ENCODE assay signal across 24 mouse cellular contexts in the genomic region with DNA sequence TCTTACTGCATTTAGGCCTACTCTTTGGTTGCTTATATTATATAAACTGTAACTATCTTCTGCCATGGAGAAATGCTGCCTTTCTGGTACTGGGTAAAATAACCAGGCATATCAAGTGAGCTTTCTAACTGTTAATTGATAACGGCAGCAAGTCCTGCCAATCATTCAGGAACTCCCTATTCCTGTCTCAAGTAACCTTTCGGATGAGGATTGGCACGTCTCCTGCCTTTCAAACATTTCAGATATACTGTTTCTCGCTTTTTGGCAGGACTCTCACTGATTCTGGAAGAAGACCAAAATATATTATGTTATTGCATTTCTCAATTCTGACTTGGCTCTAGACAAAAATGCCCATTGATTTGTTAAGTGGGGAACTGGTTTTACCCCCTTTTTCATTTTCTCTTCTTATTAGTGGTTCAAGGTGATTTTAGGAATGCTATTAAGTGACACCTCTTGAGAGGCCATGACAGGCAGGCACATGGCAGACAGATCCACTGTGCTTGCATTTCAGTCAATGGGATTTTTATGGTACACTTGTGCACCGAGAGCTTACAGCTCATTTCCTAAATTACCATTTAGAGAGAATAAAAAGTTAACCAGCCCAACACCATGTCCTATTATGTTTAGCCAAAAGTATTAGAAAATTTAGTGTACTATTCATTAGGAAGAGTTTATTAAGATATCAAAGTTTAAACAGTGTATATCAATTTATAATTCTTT.
DNase-seq lines count a peak whose midpoint lies in the region; ATAC-seq lines count a peak whose summit lies in the region.
"Had no signal": no experiment of that assay in that cellular context is flagged by ENCODE, and none has a peak within 500 bp of the region (broad histone marks: within the 10 kb centered on the region; RNA-seq: fewer than 3 reads in every experiment).

No protein-coding gene starts in this region.

- H3K27me3 ChIP-seq in forebrain, embryonic 14.5 days (replicated peaks; ENCODE audit: control insufficient read depth, insufficient read depth, low read length), result no peaks in the 10 kb centered on the region
- no peaks in the 10 kb centered on the region for H3K27me3 ChIP-seq in forebrain, embryonic 10.5 days (ENCODE audit: poor library complexity, severe bottlenecking)
- H3K27me3 ChIP-seq in limb, embryonic 13.5 days, result no peaks in the 10 kb centered on the region
- H3K27me3 ChIP-seq in limb, embryonic 10.5 days (ENCODE audit: low read depth, poor library complexity, severe bottlenecking), result no peaks in the 10 kb centered on the region
- H3K27me3 ChIP-seq: intestine, embryonic 15.5 days; liver, embryonic 12.5 days had no signal

- DNase-seq in forebrain, embryonic 14.5 days (ENCODE audit: low spot score), result peak; percentile 76
- DNase-seq in forebrain, embryonic 10.5 days (ENCODE audit: extremely low spot score, low spot score), result no peak
- no peak for DNase-seq in limb, embryonic 10.5 days (ENCODE audit: low spot score)
- DNase-seq in NIH3T3 (ENCODE audit: low read depth), result peak; percentile 43
- DNase-seq in fat pad, adult 2 months (ENCODE audit: extremely low read depth, low read depth, low spot score), result peak; percentile 18
- DNase-seq in kidney, postnatal 36 days, result no peak
- no peak for DNase-seq in adrenal gland, postnatal 10 days
- DNase-seq: adrenal gland, adult 2 months; cerebellum, adult 9-10 months; gastrocnemius, postnatal 14 days; heart, adult 11 months; kidney, adult 9 months; kidney, postnatal 14 days; lung, adult 18-20 months; right cerebral cortex, postnatal 14 days had no signal

- no peak overlapping the region for H3K4me3 ChIP-seq in forebrain, embryonic 14.5 days (ENCODE audit: low read depth, low read length)
- no peak overlapping the region for H3K4me3 ChIP-seq in forebrain, embryonic 10.5 days
- no peak overlapping the region for H3K4me3 ChIP-seq in limb, embryonic 13.5 days
- no peak overlapping the region for H3K4me3 ChIP-seq in limb, embryonic 10.5 days
- H3K4me3 ChIP-seq: erythroblast, embryonic 14.5 days; intestine, embryonic 15.5 days; liver, embryonic 12.5 days; midbrain, embryonic 10.5 days had no signal

- H3K36me3 ChIP-seq in forebrain, embryonic 14.5 days (ENCODE audit: control insufficient read depth, insufficient read depth, low read length), result no peaks in the 10 kb centered on the region
- no peaks in the 10 kb centered on the region for H3K36me3 ChIP-seq in forebrain, embryonic 10.5 days (replicated peaks)
- no peaks in the 10 kb centered on the region for H3K36me3 ChIP-seq in limb, embryonic 13.5 days
- H3K36me3 ChIP-seq in limb, embryonic 10.5 days, result no peaks in the 10 kb centered on the region
- H3K36me3 ChIP-seq: intestine, embryonic 15.5 days; liver, embryonic 12.5 days; midbrain, embryonic 10.5 days had no signal

- H3K27ac ChIP-seq in forebrain, embryonic 14.5 days (ENCODE audit: low read depth, low read length), result no peak overlapping the region
- H3K27ac ChIP-seq in forebrain, embryonic 10.5 days, result no peak overlapping the region
- no peak overlapping the region for H3K27ac ChIP-seq in limb, embryonic 13.5 days
- H3K27ac ChIP-seq in limb, embryonic 10.5 days, result no peak overlapping the region
- H3K27ac ChIP-seq: intestine, embryonic 15.5 days; liver, embryonic 12.5 days; midbrain, embryonic 10.5 days; stomach, postnatal 0 days had no signal

- H3K9me3 ChIP-seq in forebrain, embryonic 14.5 days (replicated peaks; ENCODE audit: control insufficient read depth, low read length), result no peaks in the 10 kb centered on the region
- no peaks in the 10 kb centered on the region for H3K9me3 ChIP-seq in forebrain, embryonic 10.5 days
- H3K9me3 ChIP-seq in limb, embryonic 13.5 days, result no peaks in the 10 kb centered on the region
- no peaks in the 10 kb centered on the region for H3K9me3 ChIP-seq in limb, embryonic 10.5 days (replicated peaks)
- H3K9me3 ChIP-seq: intestine, embryonic 15.5 days; liver, embryonic 12.5 days; midbrain, embryonic 10.5 days had no signal

- peak; percentile 60; the same call in 1 of the 2 replicates for ATAC-seq in forebrain, embryonic 14.5 days
- ATAC-seq in limb, embryonic 13.5 days (ENCODE audit: low FRiP score, low read depth), result peak; percentile 51; the same call in 1 of the 2 replicates
- ATAC-seq: hindbrain, embryonic 16.5 days; intestine, embryonic 15.5 days; liver, embryonic 12.5 days; Patski had no signal

- WGBS in forebrain, embryonic 14.5 days, result 71% methylated on average over 5 of the region's 5 CpGs
- WGBS in forebrain, embryonic 10.5 days, result 90% methylated on average over 5 of the region's 5 CpGs
- WGBS in limb, embryonic 13.5 days, result 38% methylated on average over 5 of the region's 5 CpGs
- WGBS in limb, embryonic 10.5 days, result 68% methylated on average over 5 of the region's 5 CpGs

- no peak overlapping the region for H3K9ac ChIP-seq in forebrain, embryonic 14.5 days (ENCODE audit: low read length)
- H3K9ac ChIP-seq in limb, embryonic 13.5 days, result no peak overlapping the region
- H3K9ac ChIP-seq: intestine, embryonic 15.5 days; liver, embryonic 12.5 days had no signal

- H3K4me2 ChIP-seq in forebrain, embryonic 14.5 days (ENCODE audit: low read length), result no peak overlapping the region
- no peak overlapping the region for H3K4me2 ChIP-seq in limb, embryonic 13.5 days (replicated peaks)
- H3K4me2 ChIP-seq: heart, embryonic 11.5 days; intestine, embryonic 15.5 days; liver, embryonic 12.5 days had no signal

- no peaks in the 10 kb centered on the region for H3K4me1 ChIP-seq in forebrain, embryonic 14.5 days (ENCODE audit: control insufficient read depth, insufficient read depth, low read length)
- no peaks in the 10 kb centered on the region for H3K4me1 ChIP-seq in forebrain, embryonic 10.5 days
- H3K4me1 ChIP-seq in limb, embryonic 13.5 days, result no peaks in the 10 kb centered on the region
- peaks cover 14% of the 10 kb centered on the region; the same call in 1 of the 2 replicates for H3K4me1 ChIP-seq in limb, embryonic 10.5 days
- H3K4me1 ChIP-seq: intestine, embryonic 15.5 days; liver, embryonic 12.5 days; midbrain, embryonic 10.5 days had no signal

Comparison
In these comparisons a context has a peak if more than half of its experiments do, and no peak if none do; other contexts are left out.
1. DNase-seq: peak in forebrain, embryonic 14.5 days (single experiment), NIH3T3 (single experiment) and fat pad, adult 2 months (single experiment); none in forebrain, embryonic 10.5 days (single experiment), limb, embryonic 10.5 days (single experiment), kidney, postnatal 36 days (0 of 2) and adrenal gland, postnatal 10 days (single experiment).